Mouse (Mus musculus): Measurements from ENCODE around the gene Dlx3. TPM values are rescaled to one million over a fixed set of nuclear protein-coding genes. Genes with fewer than 3 reads are reported as not detected.
A peak's percentile ranks its signal among the peaks of the same experiment; 100 is the strongest.

The Dlx3 gene
- polyA plus RNA-seq, 1 experiment from 2014 or later, result 0.41 TPM

DNA sequence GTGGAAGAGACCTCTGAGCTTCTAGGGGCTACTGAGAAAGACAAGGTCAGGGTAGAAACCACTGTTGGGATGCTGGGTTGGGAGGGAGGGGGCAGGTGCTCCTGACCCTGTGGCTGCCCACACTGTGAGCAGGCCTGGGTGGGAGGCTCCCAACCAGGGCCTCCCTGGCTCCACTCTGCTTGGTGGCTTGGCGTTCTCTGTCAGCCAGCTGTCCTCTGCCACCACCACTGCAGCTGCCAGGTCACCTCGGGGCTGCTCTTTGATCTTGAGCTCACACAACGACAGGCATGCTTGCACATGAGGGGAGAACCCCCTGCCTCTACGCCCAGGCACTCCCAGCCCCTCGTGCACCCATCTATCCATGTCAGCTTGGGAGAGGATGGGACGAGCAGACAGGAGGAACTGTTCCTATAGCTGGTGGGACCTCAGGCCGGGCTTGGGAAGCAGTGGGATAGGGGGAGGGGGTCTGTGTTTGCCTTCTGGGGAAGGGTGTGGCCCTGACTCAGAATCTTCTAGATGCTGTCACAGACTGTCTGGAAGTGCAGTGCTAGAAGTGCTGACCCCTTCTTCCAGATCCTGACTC lies 5.5 kb downstream of the Dlx3 start:
- H3K4me1 ChIP-seq (replicated peaks), result peaks cover 30% of the 10 kb centered on the region
- no peak overlapping the region for H3K4me2 ChIP-seq
- H3K9me3 ChIP-seq (replicated peaks), result no peaks in the 10 kb centered on the region
- H3K27ac ChIP-seq (ENCODE audit: poor library complexity, severe bottlenecking), result no peak overlapping the region
- no peaks in the 10 kb centered on the region for H3K36me3 ChIP-seq
- 27% methylated on average over 7 of the region's 7 CpGs for WGBS
- ATAC-seq (ENCODE audit: insufficient number of reproducible peaks, low FRiP score), result no peak
- H3K27me3 ChIP-seq (replicated peaks), result peaks cover 96% of the 10 kb centered on the region
- no peak overlapping the region for H3K4me3 ChIP-seq
- H3K9ac ChIP-seq, result no peak overlapping the region

DNA sequence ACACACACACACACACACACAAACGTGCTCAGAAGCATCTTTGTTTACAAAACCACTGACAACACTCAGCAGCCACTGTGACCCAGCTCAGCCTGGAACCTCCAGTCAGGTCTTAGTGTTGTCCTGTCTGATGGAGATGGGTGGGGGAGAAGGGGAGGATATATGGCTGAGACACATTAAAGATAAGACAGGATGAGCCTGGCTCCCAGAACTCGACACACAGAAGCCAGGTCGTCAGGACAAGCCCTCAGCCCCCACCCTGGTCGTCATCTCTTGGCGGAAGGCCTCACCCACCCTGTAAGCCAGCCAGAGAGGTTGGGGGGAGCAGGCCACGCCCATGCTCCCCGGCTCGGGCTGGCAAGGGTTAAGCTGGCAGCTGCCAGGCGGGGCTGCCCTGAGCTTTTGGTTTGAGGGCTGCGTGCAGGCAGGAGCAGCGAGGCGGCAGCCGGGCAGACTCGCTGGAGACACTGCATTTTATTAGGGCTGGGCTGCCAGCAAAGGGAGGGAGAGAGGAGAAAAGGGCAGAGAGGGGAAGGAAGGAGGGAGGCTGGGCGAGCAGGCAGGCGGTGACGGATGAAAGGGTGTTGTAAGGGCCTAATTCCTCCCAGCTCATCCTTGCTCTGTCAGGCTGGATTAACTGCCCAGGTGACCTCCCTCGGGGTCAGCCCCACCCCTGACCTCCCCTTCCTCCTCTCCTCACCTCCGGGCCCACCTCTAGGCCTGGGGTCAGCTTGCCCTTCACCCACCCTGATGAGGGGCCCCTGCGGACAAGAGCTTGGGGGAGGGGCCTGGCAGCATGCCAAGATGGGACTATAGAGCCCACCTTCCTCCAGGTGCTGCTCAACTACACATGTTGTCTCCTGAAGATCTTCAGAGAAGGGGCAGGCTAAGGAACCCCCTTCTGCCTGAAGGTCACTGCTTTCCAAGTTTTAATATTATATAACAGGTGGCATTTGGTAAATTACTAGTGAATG lies 6.6 kb downstream of the Dlx3 start:
- Histone ChIP-seq H3K27ac (ENCODE audit: poor library complexity, severe bottlenecking) (no peak overlapping the region), H3K4me3 (peak overlapping the region; percentile 18), H3K9ac (0 out of 2 replicates have a peak overlapping the region, but pooled peaks have one; percentile 2)

DNA sequence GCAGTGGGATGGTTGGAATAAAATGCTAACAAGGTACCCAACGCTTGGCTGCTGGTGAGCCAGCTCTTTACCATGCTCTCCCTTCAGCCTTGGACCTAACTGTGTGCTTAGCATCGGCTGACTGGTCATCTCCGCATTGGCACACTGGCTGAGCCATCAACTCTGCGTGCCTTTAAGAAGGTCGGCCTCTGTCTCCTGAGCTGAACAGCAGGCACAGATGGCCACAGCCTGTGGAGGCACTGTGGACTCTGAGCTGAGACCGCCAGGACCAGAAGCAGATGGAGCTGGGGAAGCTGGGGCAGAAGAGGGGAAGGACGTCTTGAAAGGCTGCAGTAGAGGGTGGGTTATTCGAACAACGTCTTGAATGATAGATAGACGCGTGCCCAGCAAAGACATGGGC lies 8.4 kb downstream of the Dlx3 start:
- 60% methylated on average over 11 of the region's 11 CpGs for WGBS
- no peaks in the 10 kb centered on the region for H3K9me3 ChIP-seq (replicated peaks)
- no peak for ATAC-seq (ENCODE audit: insufficient number of reproducible peaks, low FRiP score)

More for the DNA sequence above, 6.6 kb downstream of the Dlx3 start:
- peak overlapping the region; percentile 61 for H3K4me2 ChIP-seq
- WGBS, result 2% methylated on average over 18 of the region's 20 CpGs
- peaks cover 19% of the 10 kb centered on the region for H3K4me1 ChIP-seq (replicated peaks)
- no peaks in the 10 kb centered on the region for H3K9me3 ChIP-seq (replicated peaks)
- peak; percentile 43; the same call in 1 of the 2 replicates for ATAC-seq (ENCODE audit: insufficient number of reproducible peaks, low FRiP score)
- H3K27me3 ChIP-seq (replicated peaks), result peaks cover 93% of the 10 kb centered on the region
- H3K36me3 ChIP-seq, result no peaks in the 10 kb centered on the region

DNA sequence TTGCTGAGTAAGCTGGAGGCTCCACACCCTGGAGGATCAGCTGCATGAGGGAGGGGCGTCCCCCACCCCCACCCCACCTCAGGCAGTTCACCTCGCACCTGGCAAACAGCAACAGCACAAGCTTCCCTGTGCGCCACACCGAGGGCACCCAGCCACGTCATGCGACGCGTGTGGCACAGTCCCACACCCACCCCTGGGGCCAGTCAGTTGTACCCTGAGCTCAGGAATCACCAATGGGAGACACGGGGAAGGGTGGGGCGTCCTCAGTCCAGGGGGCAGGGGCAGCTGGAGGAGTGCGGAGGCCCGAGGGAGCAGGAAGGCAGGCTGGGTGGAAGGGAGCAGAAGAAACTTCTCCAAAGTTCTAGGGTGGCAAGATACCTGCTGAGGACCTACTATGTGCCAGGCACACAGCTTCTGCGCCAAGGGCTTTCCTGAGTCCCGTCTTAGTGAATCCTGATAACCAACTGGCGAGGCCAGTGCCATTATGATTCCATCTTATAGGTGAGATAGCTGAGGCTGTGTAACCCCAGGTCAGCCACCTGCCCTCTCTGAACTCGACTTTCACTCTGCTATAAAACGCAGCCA lies 10.8 kb downstream of the Dlx3 start:
- Histone ChIP-seq H3K9ac (no peak overlapping the region), H3K4me3 (no peak overlapping the region), H3K9me3 (replicated peaks) (no peaks in the 10 kb centered on the region), H3K27ac (ENCODE audit: poor library complexity, severe bottlenecking) (no peak overlapping the region), H3K36me3 (no peaks in the 10 kb centered on the region), H3K4me2 (no peak overlapping the region), H3K27me3 (replicated peaks) (peaks cover 80% of the 10 kb centered on the region), H3K4me1 (replicated peaks) (peaks cover 9% of the 10 kb centered on the region)
- WGBS, result 68% methylated on average over 17 of the region's 17 CpGs
- 0 out of 2 replicates have a peak, but pooled peaks have one; percentile 27 for ATAC-seq (ENCODE audit: insufficient number of reproducible peaks, low FRiP score)

More for the DNA sequence above, 8.4 kb downstream of the Dlx3 start:
- Histone ChIP-seq H3K9ac (no peak overlapping the region), H3K36me3 (no peaks in the 10 kb centered on the region), H3K27me3 (replicated peaks) (peaks cover 83% of the 10 kb centered on the region), H3K27ac (ENCODE audit: poor library complexity, severe bottlenecking) (no peak overlapping the region), H3K4me3 (no peak overlapping the region), H3K4me1 (replicated peaks) (peaks cover 15% of the 10 kb centered on the region), H3K4me2 (no peak overlapping the region)

DNA sequence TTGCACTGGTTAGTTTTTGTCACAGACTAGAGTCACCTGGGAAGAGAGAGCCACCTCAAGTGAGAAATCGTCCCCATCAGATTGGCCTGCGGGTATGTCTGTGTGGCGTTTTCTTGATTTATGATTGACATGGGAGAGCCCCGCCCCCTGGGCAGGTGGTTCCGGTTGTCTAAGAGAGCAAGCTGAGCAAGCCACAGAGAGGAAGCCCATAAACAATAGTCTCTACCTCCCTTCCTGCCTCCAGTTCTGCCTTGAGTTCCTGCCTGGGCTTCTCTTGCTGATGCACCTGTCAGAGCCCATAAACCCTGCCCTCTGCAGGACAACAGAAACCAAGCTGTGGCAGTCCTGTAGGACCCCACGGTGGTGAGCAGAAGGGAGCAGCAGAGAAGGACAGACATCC lies 13.4 kb downstream of the Dlx3 start:
- WGBS, result 70% methylated on average over 6 of the region's 6 CpGs
- no peak overlapping the region for H3K9ac ChIP-seq
- H3K36me3 ChIP-seq, result no peaks in the 10 kb centered on the region
- no peak overlapping the region for H3K4me3 ChIP-seq
- H3K27me3 ChIP-seq (replicated peaks), result peaks cover 83% of the 10 kb centered on the region
- no peak for ATAC-seq (ENCODE audit: insufficient number of reproducible peaks, low FRiP score)
- no peak overlapping the region for H3K4me2 ChIP-seq
- H3K4me1 ChIP-seq (replicated peaks), result 0 out of 2 replicates have a peak, but pooled peaks cover 4% of the 10 kb centered on the region
- no peaks in the 10 kb centered on the region for H3K9me3 ChIP-seq (replicated peaks)
- no peak overlapping the region for H3K27ac ChIP-seq (ENCODE audit: poor library complexity, severe bottlenecking)

DNA sequence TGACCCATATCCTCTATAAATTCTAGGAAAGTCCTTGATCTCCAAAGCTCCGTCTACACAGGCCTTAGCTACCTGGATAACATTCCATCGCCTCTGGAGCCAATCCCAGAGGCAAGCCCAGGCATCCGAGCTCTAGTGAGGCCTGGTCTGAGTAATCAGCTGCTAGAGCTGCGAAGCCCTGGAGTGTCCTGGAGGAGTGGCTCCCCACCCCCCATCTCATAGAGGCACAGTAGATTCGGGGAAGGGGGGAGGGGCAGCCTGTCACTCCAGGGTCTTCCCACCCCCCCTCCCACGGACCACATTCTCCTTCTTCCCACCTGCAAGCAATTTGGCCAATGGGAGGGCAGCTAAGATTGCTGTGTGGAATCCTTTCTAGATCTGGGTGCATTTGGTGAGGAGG lies 17.4 kb downstream of the Dlx3 start:
- 15% methylated on average over 6 of the region's 6 CpGs for WGBS
- H3K4me3 ChIP-seq, result no peak overlapping the region
- H3K9ac ChIP-seq, result no peak overlapping the region

DNA sequence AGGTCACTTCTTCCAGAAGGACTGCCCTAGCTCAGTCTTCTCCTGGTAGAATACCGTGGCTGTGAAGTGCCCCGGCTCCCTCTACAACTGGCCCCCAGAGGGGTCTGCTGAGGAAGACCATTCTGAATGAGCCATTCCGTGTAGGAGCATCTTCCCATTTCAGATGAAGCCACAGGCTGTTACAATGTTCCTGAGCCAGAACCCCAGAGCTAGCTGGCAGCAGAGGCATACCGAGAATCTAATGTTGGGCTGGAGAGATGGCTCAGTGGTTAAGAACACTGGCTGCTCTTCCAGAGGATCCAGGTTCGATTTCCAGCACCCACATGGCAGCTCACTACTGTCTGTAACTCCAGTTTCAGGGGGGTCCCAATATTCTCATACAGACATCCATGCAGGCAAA lies 20.0 kb downstream of the Dlx3 start:
- peaks cover 98% of the 10 kb centered on the region for H3K27me3 ChIP-seq (replicated peaks)
- no peaks in the 10 kb centered on the region for H3K36me3 ChIP-seq
- peaks cover 13% of the 10 kb centered on the region for H3K4me1 ChIP-seq (replicated peaks)
- H3K9ac ChIP-seq, result no peak overlapping the region
- H3K4me2 ChIP-seq, result no peak overlapping the region
- H3K27ac ChIP-seq (ENCODE audit: poor library complexity, severe bottlenecking), result no peak overlapping the region
- H3K4me3 ChIP-seq, result no peak overlapping the region
- no peaks in the 10 kb centered on the region for H3K9me3 ChIP-seq (replicated peaks)
- 62% methylated on average over 5 of the region's 5 CpGs for WGBS
- ATAC-seq (ENCODE audit: insufficient number of reproducible peaks, low FRiP score), result no peak

More for the DNA sequence above, 17.4 kb downstream of the Dlx3 start:
- H3K4me1 ChIP-seq (replicated peaks), result 0 out of 2 replicates have a peak, but pooled peaks cover 4% of the 10 kb centered on the region
- no peaks in the 10 kb centered on the region for H3K9me3 ChIP-seq (replicated peaks)
- no peak overlapping the region for H3K4me2 ChIP-seq
- H3K36me3 ChIP-seq, result no peaks in the 10 kb centered on the region
- no peak for ATAC-seq (ENCODE audit: insufficient number of reproducible peaks, low FRiP score)
- no peak overlapping the region for H3K27ac ChIP-seq (ENCODE audit: poor library complexity, severe bottlenecking)
- peaks cover 93% of the 10 kb centered on the region for H3K27me3 ChIP-seq (replicated peaks)

DNA sequence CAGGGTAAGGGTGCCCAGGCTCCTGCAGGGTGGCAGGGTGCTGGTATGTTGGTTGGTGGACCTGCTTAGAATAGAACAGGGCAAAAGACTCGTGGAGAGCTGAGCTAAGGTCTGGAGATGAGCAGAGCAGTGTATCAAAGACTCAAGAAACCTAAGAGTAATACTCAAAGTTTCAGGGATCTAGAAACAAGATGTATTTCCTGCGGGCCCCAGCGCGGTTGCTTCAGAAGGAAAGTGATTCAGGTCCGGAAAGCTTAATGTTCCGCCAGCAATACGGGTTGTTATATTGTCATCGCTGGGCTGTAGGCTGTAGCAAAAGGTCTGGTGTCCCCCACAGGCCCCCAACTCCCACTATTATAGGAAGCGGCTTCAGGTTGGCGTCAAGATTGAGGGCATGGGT lies 22.3 kb downstream of the Dlx3 start:
- 20% methylated on average over 10 of the region's 10 CpGs for WGBS
- Histone ChIP-seq H3K4me2 (no peak overlapping the region), H3K27ac (ENCODE audit: poor library complexity, severe bottlenecking) (no peak overlapping the region), H3K27me3 (replicated peaks) (peaks cover 99% of the 10 kb centered on the region), H3K4me3 (no peak overlapping the region), H3K9me3 (replicated peaks) (no peaks in the 10 kb centered on the region), H3K36me3 (no peaks in the 10 kb centered on the region), H3K9ac (no peak overlapping the region), H3K4me1 (replicated peaks) (peaks cover 25% of the 10 kb centered on the region)
- ATAC-seq (ENCODE audit: insufficient number of reproducible peaks, low FRiP score), result no peak

DNA sequence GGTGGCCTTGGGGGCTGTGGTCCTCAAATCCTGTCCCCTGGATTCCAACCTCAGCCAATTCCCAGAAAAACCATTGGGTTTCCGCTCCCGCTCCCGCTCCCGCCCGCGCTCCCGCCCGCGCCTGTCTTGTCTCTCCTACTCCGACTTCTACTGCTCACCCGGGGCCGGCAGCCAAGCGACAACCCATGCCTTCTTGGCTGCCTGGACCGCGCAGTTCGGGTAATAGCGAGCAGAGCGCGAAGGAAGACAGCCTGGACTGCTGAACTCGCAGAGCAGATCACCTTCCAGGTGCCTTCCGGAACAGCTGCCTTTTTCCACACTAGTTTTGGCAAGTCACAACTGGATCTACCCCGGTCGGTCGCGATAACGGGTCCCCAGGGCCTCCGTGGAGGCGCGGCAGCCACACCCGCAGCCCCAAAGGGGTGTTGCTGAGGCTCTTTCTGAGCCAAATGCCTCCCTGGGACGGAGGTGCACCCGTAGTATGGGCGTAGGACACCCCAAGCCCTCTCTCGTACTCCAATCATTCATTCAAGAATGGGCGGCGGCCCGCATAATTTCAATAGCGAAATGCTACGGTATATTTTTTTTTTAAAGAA lies 23.2 kb downstream of the Dlx3 start:
- ATAC-seq (ENCODE audit: insufficient number of reproducible peaks, low FRiP score), result no peak

DNA sequence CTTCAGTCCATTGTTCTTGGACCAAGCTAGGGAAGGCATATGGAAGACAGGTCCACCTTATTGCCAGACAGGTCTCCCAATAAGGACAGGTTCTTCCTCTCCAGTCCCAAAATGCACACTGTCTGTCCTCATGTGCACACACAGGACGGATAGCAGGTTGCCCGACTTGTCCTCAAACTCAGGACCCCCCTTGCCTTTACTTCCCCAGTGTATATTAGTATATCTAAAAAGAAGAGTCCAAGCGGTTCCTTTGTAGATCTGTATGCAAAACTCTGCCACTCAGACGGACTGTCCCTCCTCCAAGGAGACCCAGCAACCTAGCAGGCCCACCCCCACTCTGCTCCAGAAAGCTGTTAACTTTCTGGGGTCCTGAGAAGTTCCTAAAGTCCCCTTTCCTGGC lies 23.7 kb downstream of the Dlx3 start:
- H3K4me1 ChIP-seq (replicated peaks), result peaks cover 23% of the 10 kb centered on the region
- WGBS, result 7% methylated on average over 4 of the region's 4 CpGs
- ATAC-seq (ENCODE audit: insufficient number of reproducible peaks, low FRiP score), result no peak

More for the DNA sequence above, 23.2 kb downstream of the Dlx3 start:
- no peak overlapping the region for H3K9ac ChIP-seq
- peaks cover 23% of the 10 kb centered on the region for H3K4me1 ChIP-seq (replicated peaks)
- peak overlapping the region; percentile 3; the same call in 1 of the 2 replicates for H3K4me3 ChIP-seq
- peaks cover 99% of the 10 kb centered on the region for H3K27me3 ChIP-seq (replicated peaks)
- WGBS, result 3% methylated on average over 39 of the region's 39 CpGs
- H3K27ac ChIP-seq (ENCODE audit: poor library complexity, severe bottlenecking), result no peak overlapping the region
- H3K9me3 ChIP-seq (replicated peaks), result no peaks in the 10 kb centered on the region
- H3K4me2 ChIP-seq, result peak overlapping the region; percentile 34; the same call in 1 of the 2 replicates
- no peaks in the 10 kb centered on the region for H3K36me3 ChIP-seq

More for the DNA sequence above, 23.7 kb downstream of the Dlx3 start:
- H3K4me3 ChIP-seq, result no peak overlapping the region
- no peaks in the 10 kb centered on the region for H3K36me3 ChIP-seq
- no peaks in the 10 kb centered on the region for H3K9me3 ChIP-seq (replicated peaks)
- H3K27me3 ChIP-seq (replicated peaks), result peaks cover 99% of the 10 kb centered on the region
- no peak overlapping the region for H3K9ac ChIP-seq
- no peak overlapping the region for H3K27ac ChIP-seq (ENCODE audit: poor library complexity, severe bottlenecking)
- H3K4me2 ChIP-seq, result no peak overlapping the region

All from heart, embryonic 12.5 days (tissue).